Mouse (Mus musculus): ENCODE results near the gene Nfix.

DNA sequence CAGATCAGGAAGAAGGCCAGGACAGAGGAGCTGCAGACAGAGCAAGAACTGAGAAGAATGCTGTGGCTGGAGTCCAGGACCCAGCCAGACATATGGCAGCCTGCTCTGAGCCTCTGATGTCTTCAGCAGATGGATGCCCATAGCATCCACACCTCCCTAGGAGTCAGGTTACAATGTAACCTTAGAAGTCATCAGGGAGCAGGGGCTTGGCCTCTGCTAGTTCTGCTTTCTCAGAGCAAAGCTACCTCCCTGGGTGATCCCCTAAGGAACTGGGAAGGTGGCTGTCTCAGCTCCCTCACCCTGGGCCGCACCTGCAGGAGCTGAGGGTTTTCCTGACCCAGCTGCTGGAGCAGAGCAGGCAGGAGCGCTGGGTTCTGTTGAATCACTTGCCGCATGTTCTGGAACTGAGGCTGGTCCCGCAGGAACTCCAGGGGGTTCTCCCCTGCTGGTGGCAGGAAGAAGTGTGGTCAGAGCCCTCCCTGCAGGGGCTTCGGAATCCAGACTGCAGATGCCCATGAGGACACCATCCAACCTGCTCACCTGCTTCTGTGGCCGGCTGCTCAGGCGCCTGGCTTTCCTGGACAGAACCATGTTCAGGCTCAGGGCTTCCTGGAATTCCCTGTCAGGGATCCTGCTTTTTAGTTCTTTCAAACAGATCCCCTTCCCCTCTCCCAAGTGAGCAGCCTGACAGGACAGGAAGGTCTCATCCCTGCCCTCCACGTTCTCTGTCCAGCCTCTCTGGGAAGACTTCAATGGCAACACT is 37.2 kb upstream of the Nfix start:
- no peak for TF ChIP-seq ZNF384 (IDR thresholded peaks at IDR 0.05; ENCODE audit: low read depth, low read length)
- no peak for TF ChIP-seq CHD2 (IDR thresholded peaks at IDR 0.05; ENCODE audit: low read depth, low read length)
- TF ChIP-seq HCFC1 (IDR thresholded peaks at IDR 0.05; ENCODE audit: borderline replicate concordance, insufficient read depth, low read length) = no peak
- no peak for TF ChIP-seq ZC3H11A (IDR thresholded peaks at IDR 0.05; ENCODE audit: borderline replicate concordance, low read depth, low read length)

Data from ES-E14 (cell line).